Mouse (Mus musculus) stomach, postnatal 0 days (tissue): ENCODE results near the gene Unc5c.

Source experiments
- CTCF ChIP-seq: IDR thresholded peaks from 2 replicates; pipeline ENCODE4 v1.5.1; 2016; ENCODE audit warnings: antibody characterized with exemption, low read depth, mild to moderate bottlenecking, moderate library complexity
- EP300 ChIP-seq: optimal IDR thresholded peaks from 2 replicates; pipeline ENCODE3; 2016; ENCODE audit warnings: antibody characterized with exemption

- TF ChIP-seq CTCF (no peak), EP300 (no peak)
These were observed 194.2 kb downstream of the Unc5c start for GRCm38 (mm10) chr3:141659041-141659789.
